Mouse (Mus musculus): ENCODE results near the gene Naglu.

DNA sequence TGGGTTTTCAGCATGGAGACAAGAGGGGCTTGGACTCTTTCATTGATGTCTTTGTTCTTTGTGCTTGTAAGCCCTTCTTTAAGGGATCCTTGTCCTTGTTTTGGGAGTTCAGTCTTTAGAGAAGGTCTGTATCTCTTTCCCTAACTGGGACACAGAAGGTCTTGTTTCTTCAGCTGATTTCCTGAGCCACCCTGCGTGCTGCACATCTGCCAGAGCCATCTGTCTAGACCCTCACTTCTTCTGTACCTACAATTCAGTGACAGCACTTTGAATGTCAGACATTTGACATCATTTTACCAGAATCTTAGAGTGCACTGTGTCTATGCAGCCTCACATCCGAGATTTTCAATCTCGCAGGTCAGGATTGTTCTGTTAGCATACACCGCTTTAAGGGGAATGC, 24.0 kb upstream of the Naglu start:
- TF ChIP-seq CTCF (IDR thresholded peaks at IDR 0.05; ENCODE audit: borderline replicate concordance, extremely low read depth, insufficient read depth, insufficient read length): no peak
- no peak for TF ChIP-seq POLR2A (IDR thresholded peaks at IDR 0.05; ENCODE audit: borderline replicate concordance, extremely low read depth, insufficient read depth, insufficient read length, poor library complexity, severe bottlenecking)

Measured in brain, embryonic 14.5 days (tissue).